Mouse (Mus musculus) liver, postnatal 0 days (tissue): ENCODE data around the gene Gabrb1. TPM values are rescaled to one million over a fixed set of nuclear protein-coding genes. Genes with fewer than 3 reads are reported as not detected.
A peak's percentile ranks its signal among the peaks of the same experiment; 100 is the strongest.

Source experiments
- ATAC-seq: fragments of 200-750 bp; cut with Nextera tagmentation; 2 replicates; pipeline ENCODE4 v1.8.0; 2017; ENCODE audit warnings: mild to moderate bottlenecking, moderate library complexity
- DNase-seq: peaks from one replicate; pipeline ENCODE4 v3.0.0-alpha.2; 2016
- H3K27ac ChIP-seq: fragments of 300-500 bp; sonication (generic); 2 replicates; pipeline ENCODE4 v1.5.1; 2014; ENCODE audit warnings: antibody characterized with exemption, moderate library complexity, mild to moderate bottlenecking, low read depth
- H3K27me3 ChIP-seq: fragments of 300-500 bp; sonication (generic); 2 replicates; pipeline ENCODE4 v1.6.1; 2014; ENCODE audit warnings: low read length, control low read depth, mixed read lengths; ENCODE audit not compliant: insufficient read depth
- H3K36me3 ChIP-seq: fragments of 300-500 bp; sonication (generic); replicated peaks from 2 replicates; pipeline ENCODE4 v1.6.1; 2014; ENCODE audit warnings: mild to moderate bottlenecking, control low read depth, low read length, moderate library complexity, mixed read lengths; ENCODE audit not compliant: insufficient read depth
- H3K4me1 ChIP-seq: fragments of 300-500 bp; sonication (generic); 2 replicates; pipeline ENCODE4 v1.6.1; 2014; ENCODE audit warnings: antibody characterized with exemption, mild to moderate bottlenecking, control low read depth; ENCODE audit not compliant: insufficient read depth
- H3K4me2 ChIP-seq: fragments of 300-500 bp; sonication (generic); 2 replicates; pipeline ENCODE4 v1.6.1; 2014; ENCODE audit warnings: low read depth, mild to moderate bottlenecking, low read length, moderate library complexity, mixed read lengths
- H3K4me3 ChIP-seq: fragments of 300-500 bp; sonication (generic); 2 replicates; pipeline ENCODE4 v1.5.1; 2014; ENCODE audit warnings: low read depth, low read length
- H3K9ac ChIP-seq: fragments of 300-500 bp; sonication (generic); replicated peaks from 2 replicates; pipeline ENCODE4 v1.6.1; 2014; ENCODE audit warnings: mild to moderate bottlenecking, moderate library complexity
- H3K9me3 ChIP-seq: fragments of 300-500 bp; sonication (generic); 2 replicates; pipeline ENCODE4 v1.6.1; 2016; ENCODE audit warnings: mild to moderate bottlenecking, control low read depth, low read length, mixed read lengths
- CTCF ChIP-seq: sonication (generic); IDR thresholded peaks from 2 replicates; pipeline ENCODE4 v1.5.1; 2016; ENCODE audit warnings: antibody characterized with exemption, low read depth
- EP300 ChIP-seq: IDR thresholded peaks from 2 replicates; pipeline ENCODE4 v1.6.1; 2016; ENCODE audit warnings: antibody characterized with exemption, low read depth, mild to moderate bottlenecking
- WGBS: fragments of 180-500 bp; shearing (Covaris S2); extraction: QIAGEN DNeasy Blood & Tissue Kit; methylation state at CpG from one replicate; pipeline ENCODE4 v1.1.7; 2014; ENCODE audit not compliant: insufficient replicate concordance; 5-methylcytosine and 5-hydroxymethylcytosine counted together
- polyA plus RNA-seq: library from polyadenylated mRNA; unstranded; fragments of >200 nt; fragmentation: Nextera tagmentation; extraction: Ambion mirVana; gene quantifications from 2 replicates; pipeline ENCODE4 v1.2.1, GENCODE M21; 2015

Gene Gabrb1
- polyA plus RNA-seq, 1 experiment from 2014 or later = not detected

DNA sequence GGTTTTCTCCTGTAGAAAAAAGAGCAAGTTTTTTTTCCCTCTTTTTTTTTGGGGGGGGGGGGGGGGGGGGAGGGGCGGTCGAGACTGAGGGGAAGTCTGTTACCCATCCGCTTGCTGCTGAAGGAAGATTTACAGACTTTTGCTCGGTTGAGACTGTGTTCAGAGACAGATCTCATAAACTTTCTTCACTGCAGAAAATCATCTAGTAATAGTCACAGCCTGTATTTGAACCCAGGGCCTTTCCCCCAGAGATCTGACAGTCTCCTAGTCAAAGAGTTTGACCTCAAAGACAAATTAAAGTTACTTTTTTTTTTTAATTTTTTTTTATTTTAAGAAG is 510.3 kb downstream of the Gabrb1 start:
- Histone ChIP-seq H3K9ac (no peak overlapping the region; the same call in 1 of the 2 replicates), H3K27ac (0 out of 2 replicates have a peak overlapping the region, but pooled peaks have one; percentile 25), H3K4me3 (peak overlapping the region; percentile 97), H3K36me3 (0 out of 2 replicates have a peak, but pooled peaks cover 4% of the 10 kb centered on the region), H3K4me1 (peaks cover 20% of the 10 kb centered on the region), H3K27me3 (no peaks in the 10 kb centered on the region), H3K4me2 (peak overlapping the region; percentile 89), H3K9me3 (no peaks in the 10 kb centered on the region)
- no peak for ATAC-seq
- DNase-seq = no peak
- 2% methylated on average over 4 of the region's 4 CpGs for WGBS
- no peak for TF ChIP-seq CTCF
- TF ChIP-seq EP300 = no peak

DNA sequence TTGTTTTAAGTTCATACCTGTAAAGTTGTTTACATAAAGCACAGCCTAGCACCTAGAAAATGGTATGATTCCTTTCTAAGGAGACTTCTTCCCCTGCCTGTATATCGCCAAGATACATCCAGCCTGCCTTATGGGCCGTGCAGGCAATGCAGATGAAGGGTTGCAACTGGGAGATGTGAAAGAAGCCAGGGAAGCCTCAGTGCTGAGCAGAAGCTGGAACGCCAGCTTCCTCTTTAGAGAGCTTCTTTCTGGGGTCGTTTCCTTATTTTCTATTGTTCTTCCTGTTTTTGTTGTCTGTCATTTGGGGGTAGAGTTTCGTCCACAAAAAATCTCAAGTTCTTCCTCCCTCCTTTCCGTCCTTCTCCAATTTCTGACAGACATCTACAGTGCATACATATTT is 512.2 kb downstream of the Gabrb1 start:
- WGBS = 26% methylated on average over 6 of the region's 6 CpGs
- H3K4me1 ChIP-seq = peaks cover 20% of the 10 kb centered on the region
- no peak overlapping the region for H3K9ac ChIP-seq
- ATAC-seq = no peak
- TF ChIP-seq EP300 (no peak), CTCF (no peak)
- H3K27me3 ChIP-seq = no peaks in the 10 kb centered on the region
- no peak overlapping the region for H3K27ac ChIP-seq
- H3K4me2 ChIP-seq = no peak overlapping the region
- H3K36me3 ChIP-seq = 0 out of 2 replicates have a peak, but pooled peaks cover 3% of the 10 kb centered on the region
- no peak for DNase-seq
- no peak overlapping the region for H3K4me3 ChIP-seq
- H3K9me3 ChIP-seq = no peaks in the 10 kb centered on the region

DNA sequence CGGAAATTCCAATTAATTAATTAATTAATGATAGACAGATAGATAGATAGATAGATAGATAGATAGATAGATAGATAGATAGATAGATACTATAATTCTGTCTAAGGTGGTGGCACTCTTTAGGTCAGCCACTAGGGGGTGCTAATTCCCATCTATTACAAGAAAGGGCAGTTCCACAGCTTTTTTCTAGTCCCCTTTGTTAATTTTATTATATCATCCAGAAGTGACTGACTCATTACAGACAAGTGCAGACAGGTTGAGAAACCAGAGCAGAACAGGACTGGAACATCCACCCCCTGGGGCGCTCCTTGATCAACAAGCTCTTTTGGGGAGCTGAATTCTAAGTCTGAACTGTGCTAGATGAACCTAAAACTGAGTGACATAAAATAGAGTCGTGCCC is 514.8 kb downstream of the Gabrb1 start:
- no peaks in the 10 kb centered on the region for H3K27me3 ChIP-seq
- no peaks in the 10 kb centered on the region for H3K9me3 ChIP-seq
- no peak overlapping the region for H3K9ac ChIP-seq
- TF ChIP-seq EP300 (no peak), CTCF (peak; percentile 77)
- DNase-seq = peak; percentile 34
- WGBS = 35% methylated on average over 3 of the region's 3 CpGs
- peak; percentile 22; the same call in 1 of the 2 replicates for ATAC-seq
- H3K4me3 ChIP-seq = no peak overlapping the region
- no peak overlapping the region for H3K4me2 ChIP-seq
- no peaks in the 10 kb centered on the region for H3K36me3 ChIP-seq
- H3K4me1 ChIP-seq = 0 out of 2 replicates have a peak, but pooled peaks cover 3% of the 10 kb centered on the region
- H3K27ac ChIP-seq = no peak overlapping the region

DNA sequence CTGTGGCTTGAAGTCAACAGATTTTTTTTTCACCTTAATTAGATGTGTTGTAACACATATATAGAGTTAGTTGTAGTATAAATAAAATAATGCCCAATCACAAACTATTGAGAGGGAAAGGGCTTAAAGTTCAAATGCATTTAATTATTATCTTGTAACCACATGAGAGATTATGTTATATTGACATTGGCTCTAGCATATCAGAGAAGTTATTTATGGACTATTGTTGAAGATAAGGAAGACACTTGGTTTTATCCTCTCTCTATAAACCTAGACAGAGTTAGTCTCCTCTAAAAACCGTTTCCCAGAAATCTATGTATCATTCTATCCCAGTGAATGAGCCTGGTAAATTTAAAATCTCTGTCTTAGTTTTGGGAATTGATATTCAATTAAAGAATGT is 515.6 kb downstream of the Gabrb1 start:
- Histone ChIP-seq H3K27me3 (no peaks in the 10 kb centered on the region), H3K9ac (no peak overlapping the region), H3K4me2 (no peak overlapping the region), H3K27ac (no peak overlapping the region), H3K4me3 (no peak overlapping the region), H3K4me1 (no peaks in the 10 kb centered on the region), H3K9me3 (no peaks in the 10 kb centered on the region), H3K36me3 (no peaks in the 10 kb centered on the region)
- 61% methylated on average over 1 of the region's 1 CpGs for WGBS
- no peak for TF ChIP-seq EP300
- no peak for TF ChIP-seq CTCF
- no peak for ATAC-seq
- DNase-seq = no peak

DNA sequence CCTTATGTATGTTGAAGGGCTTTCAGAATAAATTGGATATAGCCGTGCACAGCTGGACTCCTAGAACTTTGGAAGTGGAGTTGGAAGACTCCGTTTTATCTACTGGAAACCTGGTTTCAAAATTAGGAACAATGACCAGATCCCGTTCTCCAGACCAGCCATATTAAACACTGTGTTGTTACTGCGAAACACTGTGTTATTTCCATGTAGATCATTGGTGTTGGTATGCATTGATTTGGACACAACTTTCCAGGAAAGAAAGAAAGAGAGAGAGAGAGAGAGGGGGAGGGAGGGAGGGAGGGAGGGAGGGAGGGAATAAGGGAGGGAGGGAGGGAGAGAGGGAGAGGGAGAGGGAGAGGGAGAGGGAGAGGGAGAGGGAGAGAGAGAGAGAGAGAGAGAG is 517.1 kb downstream of the Gabrb1 start:
- no peaks in the 10 kb centered on the region for H3K27me3 ChIP-seq
- no peaks in the 10 kb centered on the region for H3K4me1 ChIP-seq
- DNase-seq (no peak), ATAC-seq (no peak)
- H3K9ac ChIP-seq = no peak overlapping the region
- H3K4me2 ChIP-seq = no peak overlapping the region
- WGBS = 78% methylated on average over 4 of the region's 4 CpGs
- H3K9me3 ChIP-seq = no peaks in the 10 kb centered on the region
- no peak overlapping the region for H3K27ac ChIP-seq
- H3K36me3 ChIP-seq = no peaks in the 10 kb centered on the region
- no peak for TF ChIP-seq CTCF
- TF ChIP-seq EP300 = no peak
- H3K4me3 ChIP-seq = no peak overlapping the region

DNA sequence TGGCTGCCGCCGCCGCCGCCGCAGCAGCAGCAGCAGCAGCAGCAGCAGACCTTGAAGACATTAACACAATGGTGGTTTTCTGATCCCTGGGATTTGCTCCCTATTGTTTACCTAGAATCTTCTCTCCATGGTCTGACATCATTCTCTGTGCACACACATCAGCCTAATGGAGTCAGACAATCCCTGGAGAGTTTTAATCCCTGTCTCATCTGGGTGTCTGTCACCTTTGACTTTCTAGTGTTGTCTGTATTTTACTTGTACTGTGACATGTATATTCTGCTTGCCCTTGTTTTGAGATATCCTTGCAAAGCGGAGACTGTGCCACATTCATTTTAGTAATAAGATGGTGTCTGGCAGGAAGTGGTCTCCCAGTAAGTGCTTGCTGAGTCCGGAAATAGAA is 517.6 kb downstream of the Gabrb1 start:
- Histone ChIP-seq H3K4me3 (no peak overlapping the region), H3K4me1 (no peaks in the 10 kb centered on the region), H3K4me2 (no peak overlapping the region), H3K9me3 (no peaks in the 10 kb centered on the region), H3K27ac (no peak overlapping the region), H3K36me3 (no peaks in the 10 kb centered on the region), H3K27me3 (no peaks in the 10 kb centered on the region), H3K9ac (no peak overlapping the region)
- no peak for ATAC-seq
- TF ChIP-seq EP300 (no peak), CTCF (no peak)
- DNase-seq = no peak
- 47% methylated on average over 7 of the region's 7 CpGs for WGBS

DNA sequence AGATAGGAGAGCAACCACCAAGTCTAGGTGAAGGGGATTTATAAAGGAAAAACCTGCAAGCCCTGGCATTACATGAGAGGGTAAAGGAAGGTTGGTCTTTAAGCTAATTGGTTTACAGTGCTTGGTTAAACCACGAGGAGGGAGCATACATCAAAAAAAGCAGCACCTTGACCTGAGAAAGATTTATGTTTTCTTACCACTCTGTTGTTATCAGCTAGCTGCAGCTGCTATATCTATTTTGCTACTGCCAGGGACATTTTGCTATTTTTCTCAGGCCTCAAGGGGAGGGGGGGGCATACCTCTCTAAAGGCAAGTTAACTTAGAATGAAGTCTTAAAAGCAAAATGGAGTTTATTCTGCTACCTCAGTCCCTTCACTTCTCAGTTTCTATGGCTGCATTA is 523.3 kb downstream of the Gabrb1 start:
- DNase-seq (no peak), ATAC-seq (peak; percentile 39)
- WGBS = 25% methylated on average over 1 of the region's 1 CpGs
- H3K36me3 ChIP-seq = no peaks in the 10 kb centered on the region
- TF ChIP-seq EP300 = peak; percentile 82
- TF ChIP-seq CTCF = peak; percentile 25
- no peak overlapping the region for H3K9ac ChIP-seq
- H3K27ac ChIP-seq = peak overlapping the region; percentile 72; the same call in 1 of the 2 replicates
- H3K4me3 ChIP-seq = no peak overlapping the region
- peaks cover 36% of the 10 kb centered on the region for H3K4me1 ChIP-seq
- H3K4me2 ChIP-seq = no peak overlapping the region
- no peaks in the 10 kb centered on the region for H3K27me3 ChIP-seq
- H3K9me3 ChIP-seq = no peaks in the 10 kb centered on the region
